Mouse (Mus musculus) megakaryocyte, adult 5-6 weeks (primary cell): ENCODE data around the gene Man1a. TPM values are rescaled to one million over a fixed set of nuclear protein-coding genes. Genes with fewer than 3 reads are reported as not detected.

Experiments
- ATAC-seq: 2 replicates; pipeline ENCODE4 v1.8.0; 2016; ENCODE audit warnings: mild to moderate bottlenecking, inconsistent platforms; ENCODE audit not compliant: poor library complexity, severe bottlenecking
- total RNA-seq, 2 experiments: library from RNA; stranded (forward) in 1 of 2; stranded (reverse) in 1 of 2; fragments of 153-499, 151-499 nt in 1 of 2; fragments of 221-1000, 200-1000 nt in 1 of 2; gene quantifications; 2 replicates each; pipeline versions ENCODE4 v1.2.3 to v1.2.4; 2015 to 2017

Gene Man1a
- 60.6 and 67.8 TPM in 2 replicates for total RNA-seq (2015)
- total RNA-seq (2017): 49.5 and 51.2 TPM in 2 replicates

DNA sequence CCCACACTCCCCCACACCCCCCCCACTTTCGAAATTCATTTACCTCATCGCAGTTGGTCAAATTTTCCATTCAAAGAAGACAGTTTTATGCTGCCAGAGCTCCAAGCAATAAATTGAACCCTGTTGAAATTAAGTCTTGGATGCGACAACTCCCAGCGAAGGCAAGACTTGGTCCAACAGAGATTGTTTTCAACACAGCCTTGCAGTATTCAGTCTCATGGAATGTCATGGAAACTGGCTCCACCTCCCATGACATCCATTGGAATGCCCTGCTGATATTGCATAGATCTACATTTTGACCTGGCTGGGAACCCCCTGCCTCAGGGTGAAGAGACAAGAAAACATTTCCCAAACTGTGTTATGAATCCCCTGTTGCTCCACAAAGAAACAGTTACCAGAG, at the start of gene Man1a:
Man1a (minus strand) TSS at position 190 of the 400 bp plus-strand sequence.
- no peak for ATAC-seq

GRCm38 (mm10) chr10:54121816-54122215, 45.4 kb upstream of the Man1a start:
- peak; percentile 43 for ATAC-seq

- ATAC-seq: no peak
Measured at GRCm38 (mm10) chr10:54120375-54120774, 44.0 kb upstream of the Man1a start.

GRCm38 (mm10) chr10:54119303-54119702, 42.9 kb upstream of the Man1a start:
- peak; percentile 76 for ATAC-seq

DNA sequence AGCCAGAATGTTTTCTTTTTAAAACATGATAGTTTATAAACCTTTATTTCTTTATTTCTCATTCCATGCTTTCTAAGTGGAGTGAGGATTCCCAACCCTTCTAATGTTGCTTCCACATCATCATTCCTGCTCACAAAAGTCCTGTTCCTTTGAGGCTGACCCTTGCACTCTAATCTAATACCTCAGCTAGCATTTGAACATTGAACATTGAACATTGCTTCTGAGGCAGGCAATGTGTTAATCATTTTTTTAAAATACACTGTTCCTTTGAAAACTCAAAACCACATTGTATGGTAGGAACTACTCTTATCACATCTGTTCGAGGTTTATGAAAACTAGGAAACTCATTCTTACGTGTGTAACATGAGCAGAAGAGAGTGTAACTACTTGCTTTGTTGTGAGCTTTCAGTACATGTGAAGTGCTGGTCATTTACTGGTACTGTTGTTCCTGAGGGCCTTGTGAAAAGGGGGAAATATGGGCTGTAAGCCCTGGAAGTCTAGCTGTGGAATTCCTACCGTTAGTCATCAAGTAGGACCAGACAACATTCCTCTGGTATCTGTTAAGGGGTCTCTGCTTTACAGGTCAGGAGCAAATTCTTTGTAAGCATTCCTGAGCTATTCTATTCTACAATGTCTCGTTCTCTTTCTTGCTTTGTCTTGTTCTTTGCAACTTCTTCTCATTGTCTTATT, 42.0 kb upstream of the Man1a start:
- no peak for ATAC-seq

DNA sequence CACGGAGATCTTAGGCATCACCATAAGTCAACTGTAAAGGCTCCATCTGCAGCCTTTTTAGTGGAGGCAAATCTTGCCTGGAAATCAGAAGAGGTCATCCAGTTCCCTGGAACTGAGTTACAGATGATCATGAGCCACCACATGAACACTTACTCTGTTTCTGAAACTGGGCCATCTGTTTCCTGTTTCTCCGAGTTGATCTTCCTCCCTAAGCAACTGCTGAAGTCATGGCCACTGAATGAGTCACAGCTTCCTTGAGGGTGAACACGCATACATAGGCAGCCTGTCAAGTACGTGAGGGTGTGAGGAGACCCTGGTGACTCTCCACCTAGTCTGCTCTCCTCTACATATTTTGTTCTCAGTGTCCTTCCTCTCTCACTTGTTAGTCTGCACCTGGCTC, 41.4 kb upstream of the Man1a start:
- peak; percentile 79 for ATAC-seq

DNA sequence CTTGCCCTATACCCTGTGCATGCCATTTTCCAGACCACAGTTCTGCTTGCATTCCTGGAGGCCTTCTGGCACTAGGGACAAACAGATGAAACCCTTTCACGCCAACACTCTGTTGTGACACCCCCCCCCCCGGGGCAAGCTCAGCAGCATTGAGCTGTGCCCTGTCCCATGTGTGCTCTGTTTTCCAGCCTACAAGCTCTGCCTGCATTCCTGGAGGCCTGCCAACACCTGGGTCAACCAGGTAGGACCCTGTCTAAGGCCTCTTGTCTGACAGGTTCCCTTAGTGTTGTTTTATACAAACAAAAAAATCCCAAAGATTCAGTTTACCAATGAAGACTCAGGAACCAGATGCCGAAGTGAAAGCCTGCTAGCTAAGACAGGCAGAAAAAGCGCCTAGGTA, 27.3 kb upstream of the Man1a start:
- ATAC-seq: no peak

DNA sequence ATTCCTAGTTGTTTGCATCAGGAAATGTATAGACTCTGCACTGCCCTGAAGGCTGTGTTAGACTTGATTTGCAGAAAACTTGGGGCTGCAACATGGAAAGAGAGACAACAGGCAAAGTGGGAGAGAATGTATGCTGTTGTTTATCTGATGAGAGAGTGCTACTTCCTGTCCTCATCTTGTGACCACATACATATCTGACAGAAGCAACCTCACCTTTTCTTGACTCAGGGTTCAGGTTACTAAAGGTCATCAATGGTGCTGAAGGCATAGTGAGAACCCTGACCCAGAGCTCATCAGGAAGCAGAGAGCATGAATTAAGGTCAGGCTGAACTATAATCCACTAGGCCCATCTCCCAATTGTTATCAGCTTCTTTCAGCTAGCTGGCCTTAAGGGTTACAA, 15.7 kb upstream of the Man1a start:
- ATAC-seq: peak; percentile 64

DNA sequence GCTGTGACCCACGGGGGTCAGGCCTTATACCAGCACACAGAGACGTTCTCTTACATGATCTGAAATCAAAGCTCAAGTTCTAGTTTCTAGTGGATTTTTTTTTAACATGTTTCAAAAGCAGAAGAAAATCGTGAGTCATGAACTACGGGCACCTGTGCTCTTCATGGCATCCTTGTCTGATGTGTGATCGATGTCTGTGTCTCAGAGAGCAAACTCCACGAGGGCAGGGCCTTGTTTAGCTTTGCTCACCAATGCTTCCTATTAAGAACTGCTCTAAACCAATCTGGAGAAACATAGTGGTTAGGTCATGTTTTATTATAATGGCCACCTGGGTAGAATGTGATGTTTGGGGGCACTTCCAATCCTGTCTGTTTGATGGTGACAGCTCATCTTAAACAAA, 13.5 kb upstream of the Man1a start:
- ATAC-seq: no peak

DNA sequence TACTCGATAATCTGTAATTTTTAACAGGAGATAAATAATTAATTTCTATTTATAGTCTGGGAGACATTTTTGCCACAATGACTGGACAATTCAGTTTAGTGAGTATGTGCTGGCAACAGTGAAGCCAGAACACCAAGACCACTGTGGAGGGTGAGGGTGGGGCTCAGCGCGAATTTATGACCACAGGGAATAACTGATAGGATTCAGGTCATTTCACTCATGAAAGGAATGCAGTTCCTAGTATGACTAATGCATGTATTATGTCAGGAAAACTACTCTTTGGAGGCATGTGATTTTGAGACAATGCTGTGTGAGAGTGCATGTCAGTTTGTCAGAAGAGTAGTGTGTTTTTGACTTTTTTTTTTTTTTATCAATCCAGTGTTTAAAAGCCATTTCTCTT, 10.9 kb upstream of the Man1a start:
- ATAC-seq: no peak

- ATAC-seq: no peak
Measured at GRCm38 (mm10) chr10:54085073-54085472, 8.7 kb upstream of the Man1a start.

DNA sequence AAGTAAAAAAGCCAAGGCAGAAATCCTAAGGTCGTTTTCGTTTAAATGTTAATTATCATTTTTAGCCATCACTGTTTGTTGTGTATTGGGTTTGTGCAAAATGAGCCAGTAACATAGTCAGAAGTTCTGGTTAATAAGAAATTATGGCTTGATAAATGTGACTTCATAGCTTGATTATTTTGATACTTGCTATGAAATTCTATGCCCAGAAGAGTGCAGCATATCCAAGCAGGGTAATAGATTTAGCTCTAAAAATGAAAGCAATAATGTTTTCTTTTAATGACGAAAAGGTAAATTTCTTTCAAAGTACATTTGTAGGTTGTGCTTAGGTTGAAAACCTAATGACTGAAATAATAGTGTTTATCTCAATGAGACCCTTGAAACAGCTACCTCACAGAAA, 596 bp upstream of the Man1a start:
- ATAC-seq: no peak

- ATAC-seq: peak; percentile 82
Measured at GRCm38 (mm10) chr10:54075441-54076010, 883 bp downstream of the Man1a start.

GRCm38 (mm10) chr10:54074609-54075421, 1.6 kb downstream of the Man1a start:
- ATAC-seq: peak; percentile 17

DNA sequence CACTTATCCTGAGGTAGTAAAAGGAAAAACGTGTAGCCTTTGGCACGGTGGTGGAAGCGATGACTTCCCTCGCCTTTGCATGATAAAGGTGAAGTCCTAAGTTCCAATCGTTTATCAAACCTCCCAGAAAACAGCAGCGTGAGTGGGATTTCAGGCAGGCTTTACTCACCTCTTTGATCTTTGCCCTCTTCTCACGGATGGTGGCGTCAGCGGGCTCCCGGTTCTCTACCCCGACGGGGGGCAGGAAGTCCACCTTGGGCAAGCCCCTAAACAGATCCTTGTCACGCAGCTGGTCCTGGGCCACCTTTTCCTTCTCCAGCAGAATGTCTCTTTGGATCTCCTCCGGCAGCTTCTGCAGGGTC, 2.2 kb downstream of the Man1a start:
- no peak for ATAC-seq

DNA sequence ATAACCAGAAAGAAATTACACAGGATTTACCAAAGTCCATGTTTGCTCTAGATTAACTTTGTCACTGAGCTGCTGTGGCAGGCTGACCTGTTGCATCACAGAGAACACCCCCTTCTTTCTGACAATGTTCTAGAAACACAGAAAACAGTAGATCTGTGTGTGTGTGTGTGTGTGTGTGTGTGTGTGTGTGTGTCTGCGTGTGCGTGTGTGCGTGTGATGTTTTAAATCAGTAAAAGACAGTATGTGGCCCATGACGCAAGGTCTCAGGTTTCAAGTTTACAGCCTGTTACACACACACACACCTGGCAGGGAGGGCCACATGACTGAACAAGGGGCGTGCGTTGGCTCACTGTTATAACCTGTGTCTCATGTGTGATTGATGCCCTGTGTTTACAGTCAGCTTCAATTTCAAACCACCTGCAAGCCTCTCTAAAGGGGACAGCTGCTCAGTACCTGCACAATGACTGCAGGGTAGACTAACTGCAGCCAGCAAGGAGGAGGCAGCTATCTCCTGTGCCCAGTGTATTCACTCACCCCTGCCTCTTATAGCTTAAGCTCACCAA, 2.7 kb downstream of the Man1a start:
- ATAC-seq: no peak

GRCm38 (mm10) chr10:54072336-54072735, 4.1 kb downstream of the Man1a start:
- no peak for ATAC-seq

- ATAC-seq: no peak
Measured at GRCm38 (mm10) chr10:54070496-54070895, 5.9 kb downstream of the Man1a start.

DNA sequence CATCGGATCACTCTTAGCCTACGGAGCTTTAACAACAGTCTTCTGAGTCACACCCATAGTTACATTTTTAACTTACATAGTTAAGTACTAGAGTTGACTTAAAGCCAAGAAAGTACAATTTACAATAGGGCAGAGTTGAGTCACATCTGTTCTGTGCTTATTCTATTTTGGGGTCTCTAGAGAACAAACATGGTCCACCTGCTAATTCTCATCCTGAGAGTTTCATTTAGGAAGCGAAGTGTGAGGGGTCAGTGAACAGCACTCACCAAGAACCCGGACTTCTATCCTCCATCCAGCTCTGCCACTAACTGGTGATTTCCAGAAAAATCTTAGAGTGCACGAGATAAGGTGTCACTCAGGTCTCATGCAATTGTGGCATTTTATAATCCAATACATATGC, 7.0 kb downstream of the Man1a start:
- ATAC-seq: no peak

DNA sequence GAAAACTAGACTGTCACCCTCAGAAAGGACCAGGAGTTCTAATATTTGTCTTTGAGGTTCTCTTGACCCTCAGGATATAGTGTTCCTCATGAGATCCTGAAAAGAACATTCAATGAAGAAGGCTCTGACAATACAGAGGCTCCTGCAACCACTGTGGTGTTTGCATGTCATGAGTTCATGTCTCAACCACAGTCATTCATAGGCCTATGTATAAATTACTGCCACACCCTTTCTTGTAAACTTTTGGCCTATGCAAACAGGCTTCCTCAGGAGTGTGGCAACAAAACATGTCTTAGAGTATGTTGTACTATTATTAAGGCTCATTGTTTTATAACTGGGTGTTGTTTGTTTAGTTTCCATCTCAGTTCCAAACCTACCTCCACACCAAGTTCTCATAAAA, 9.7 kb downstream of the Man1a start:
- peak; percentile 74 for ATAC-seq

GRCm38 (mm10) chr10:54063551-54064260, 12.7 kb downstream of the Man1a start:
- ATAC-seq: no peak
